Mouse (Mus musculus): Measurements from ENCODE around the gene Ppp3cb.
A peak's percentile ranks its signal among the peaks of the same experiment; 100 is the strongest.

Ppp3cb gene

DNA sequence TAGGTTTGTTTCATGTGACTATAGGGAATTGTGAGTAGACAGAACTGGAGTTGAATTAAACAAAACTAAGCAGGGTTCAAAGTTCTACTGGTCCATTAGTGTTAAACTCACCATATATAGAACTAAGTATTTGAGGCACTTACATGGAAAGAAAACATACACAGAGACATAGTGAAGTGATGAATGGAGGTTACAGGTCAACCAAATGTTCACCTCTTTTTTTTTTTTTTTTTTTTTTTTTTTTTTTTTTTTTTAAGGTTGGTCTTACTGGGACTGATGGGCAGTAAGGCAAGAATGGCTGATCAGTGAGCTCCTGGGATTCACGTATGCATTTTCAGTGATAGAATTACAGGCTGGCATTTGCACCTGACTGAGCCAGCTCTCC is 66.2 kb downstream of the Ppp3cb start:
- no peak for DNase-seq (ENCODE audit: low spot score in 2 of 2)

DNA sequence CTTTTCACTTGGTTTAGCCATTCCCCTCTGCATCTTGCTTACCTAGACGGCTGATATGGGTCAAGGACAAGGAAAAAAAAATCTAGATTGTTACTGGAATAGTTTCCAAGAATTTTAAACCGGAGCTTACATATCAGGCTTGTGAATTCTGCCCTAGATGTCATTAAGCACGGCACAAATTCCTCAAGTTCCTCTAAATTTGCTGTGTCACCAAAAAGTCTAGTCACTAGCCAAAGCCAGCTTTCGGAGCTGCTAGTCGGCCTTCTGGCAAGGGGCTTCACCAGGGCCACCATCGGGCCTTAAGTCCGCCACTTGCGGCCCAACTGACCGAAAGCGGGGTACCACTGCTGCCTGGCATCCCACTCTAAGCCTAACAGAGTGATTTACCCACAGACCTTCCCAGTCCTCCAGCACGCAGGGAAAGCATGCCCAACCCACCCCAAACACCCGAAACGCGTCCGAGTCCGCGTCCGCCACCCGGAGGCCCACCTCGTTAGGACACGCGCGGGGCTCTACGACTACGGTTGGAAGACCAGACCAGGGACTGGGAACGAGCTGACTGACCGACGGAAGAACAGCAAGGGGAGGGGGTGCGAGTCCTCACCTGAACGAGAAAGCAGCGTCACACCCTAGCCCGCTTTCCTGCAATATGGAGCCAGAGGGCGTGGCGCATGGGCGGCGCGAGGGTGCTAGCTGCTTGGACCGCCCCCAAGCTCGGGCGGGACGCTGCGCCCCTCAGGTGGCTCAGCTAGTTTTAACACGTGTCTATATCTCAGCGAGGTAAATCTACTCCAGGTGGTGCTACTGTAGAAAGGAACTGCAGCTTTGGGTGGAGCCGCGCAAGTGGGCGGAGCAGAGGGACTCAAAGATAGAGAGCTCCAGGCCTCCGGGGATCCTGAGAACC is 66.8 kb downstream of the Ppp3cb start, which contains the start of gene Anxa7:
Gene Anxa7 (minus strand): TSS at position 843 of the 904 bp plus-strand sequence.
- DNase-seq (ENCODE audit: low spot score in 2 of 2), result peak; percentile 45 to 58

DNA sequence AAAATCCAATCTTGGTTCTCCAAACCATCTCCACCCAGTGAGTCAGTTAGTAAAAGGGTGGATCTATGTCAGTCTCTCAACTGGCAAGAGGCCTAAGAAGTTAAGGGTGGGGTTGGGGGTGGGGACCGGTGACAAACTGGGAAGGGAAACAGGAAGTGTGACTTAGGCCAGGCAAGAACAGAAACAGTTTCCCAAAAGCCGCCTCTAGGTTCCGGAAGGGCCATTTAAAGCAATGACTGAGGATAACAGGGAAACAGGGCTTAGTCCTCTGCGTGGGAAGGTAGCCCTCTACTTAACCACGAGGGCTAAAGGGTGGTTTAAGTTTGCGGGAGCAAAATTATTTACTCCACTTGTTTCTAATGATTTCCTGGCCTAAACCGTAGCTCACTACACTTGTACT is 67.6 kb downstream of the Ppp3cb start:
- DNase-seq (ENCODE audit: low spot score in 2 of 2), result no peak

DNA sequence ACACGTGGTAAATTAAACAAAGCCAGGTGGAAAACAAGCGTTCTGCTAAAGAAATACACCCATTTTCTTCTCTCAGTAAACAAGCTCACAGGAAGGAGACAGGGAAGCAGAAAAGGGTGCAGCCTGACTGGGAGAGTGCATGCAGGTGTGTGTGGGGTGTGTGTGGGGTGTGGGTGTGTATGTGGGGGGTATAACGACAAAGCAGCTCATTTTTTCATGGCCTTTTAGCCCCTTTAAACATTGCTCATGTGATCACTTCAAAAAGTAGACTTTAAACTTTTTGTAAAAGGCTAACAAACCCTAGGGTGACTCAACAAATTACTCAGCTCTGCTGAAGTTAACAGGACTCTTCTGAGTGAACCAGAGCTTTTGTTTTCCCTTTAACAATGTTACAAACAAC is 68.0 kb downstream of the Ppp3cb start:
- no peak for DNase-seq (ENCODE audit: low spot score in 2 of 2)

DNA sequence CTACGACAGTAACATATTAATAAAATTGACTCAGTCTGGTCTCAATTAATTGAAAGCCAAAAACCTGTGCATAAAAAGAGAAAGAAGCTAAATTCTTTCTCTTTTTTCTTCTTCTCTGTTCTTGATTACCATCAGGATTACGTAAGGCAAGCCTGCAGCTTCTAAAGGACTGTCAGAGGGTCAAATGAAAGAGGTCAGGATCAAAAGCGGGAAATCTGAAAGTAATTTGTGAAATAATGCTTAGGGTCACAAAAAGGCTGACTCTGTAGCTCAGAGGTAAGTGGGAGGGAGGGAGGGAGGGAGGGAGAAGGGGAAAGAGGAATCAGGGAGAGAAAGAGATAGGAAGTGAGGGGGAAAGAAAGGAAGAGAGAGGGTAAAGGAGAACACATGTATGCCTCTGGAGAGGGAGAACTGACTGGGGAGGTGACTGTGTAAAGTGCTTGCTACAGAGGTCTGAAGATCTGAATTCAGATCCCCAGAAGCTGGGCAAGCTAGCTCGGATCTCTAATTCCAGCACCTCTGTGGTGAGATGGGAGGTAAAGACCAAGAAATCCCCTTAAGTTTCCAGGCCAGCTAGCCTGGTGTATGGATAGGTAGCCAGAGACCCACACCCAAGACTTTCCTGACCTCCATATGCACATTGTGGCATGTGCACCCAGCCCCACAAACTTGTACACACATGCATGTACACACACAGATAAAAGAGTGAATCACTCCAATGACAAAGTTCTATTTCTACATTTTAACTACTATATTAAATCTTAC is 68.9 kb downstream of the Ppp3cb start:
- no peak for DNase-seq (ENCODE audit: low spot score in 2 of 2)

DNA sequence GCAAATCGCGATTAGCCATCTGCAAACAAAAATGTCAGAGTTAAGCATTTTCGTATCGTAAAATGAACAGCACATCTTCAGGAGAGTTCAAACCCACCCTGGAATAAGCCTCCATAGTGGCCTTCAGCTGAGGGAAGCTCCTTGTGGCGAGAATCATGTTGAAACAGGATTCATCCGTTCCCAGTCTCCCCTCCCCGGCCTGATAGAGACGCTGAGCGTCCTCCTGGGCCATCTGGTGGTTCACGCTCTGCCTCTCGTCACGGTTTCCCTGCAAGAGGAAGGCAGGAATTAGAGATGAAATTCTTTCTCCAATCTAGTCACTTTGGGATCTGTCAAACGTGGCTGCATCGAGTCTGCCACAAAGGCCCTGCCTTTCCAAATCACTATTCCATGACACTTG is 86.2 kb downstream of the Ppp3cb start:
- no peak for DNase-seq (ENCODE audit: low spot score in 2 of 2)

DNA sequence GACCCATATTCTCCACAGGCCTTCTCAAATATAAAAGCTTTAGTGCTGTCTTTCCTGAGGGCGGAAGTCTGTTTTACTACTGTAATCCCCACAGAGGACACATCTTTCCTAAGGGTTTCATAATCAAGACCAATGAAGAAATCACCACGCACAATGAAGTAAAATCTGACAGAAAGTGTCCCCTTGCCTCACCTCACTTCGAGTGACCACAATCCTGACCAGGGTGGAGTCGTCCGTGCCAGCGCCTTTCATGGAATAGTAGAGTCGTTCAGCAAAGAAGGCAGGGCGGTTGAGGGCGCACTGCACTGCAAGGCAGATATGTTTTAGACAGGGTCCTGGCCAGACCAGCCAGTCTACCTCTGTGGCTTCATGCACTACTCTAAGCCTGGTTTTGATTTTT is 88.0 kb downstream of the Ppp3cb start:
- no peak for DNase-seq (ENCODE audit: low spot score in 2 of 2)

DNA sequence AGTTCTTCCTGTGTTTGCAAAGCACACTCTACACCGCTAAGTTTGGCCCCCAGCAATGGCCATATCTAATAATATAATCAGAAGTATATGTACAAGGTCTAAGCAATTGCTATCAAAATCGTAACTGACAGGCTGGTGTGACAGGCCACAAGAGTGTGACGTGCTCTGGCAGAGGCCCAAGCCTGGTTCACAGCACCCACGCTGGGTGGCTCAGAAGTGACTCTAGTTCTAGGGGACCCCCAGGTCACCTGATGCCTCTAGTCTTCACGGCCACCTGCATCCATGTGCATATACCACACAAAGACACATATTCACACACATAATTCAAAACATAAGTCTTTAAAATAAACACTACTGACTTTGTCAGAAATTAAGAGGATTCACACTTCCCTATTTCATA is 93.4 kb downstream of the Ppp3cb start:
- DNase-seq (ENCODE audit: low spot score in 2 of 2), result no peak

DNA sequence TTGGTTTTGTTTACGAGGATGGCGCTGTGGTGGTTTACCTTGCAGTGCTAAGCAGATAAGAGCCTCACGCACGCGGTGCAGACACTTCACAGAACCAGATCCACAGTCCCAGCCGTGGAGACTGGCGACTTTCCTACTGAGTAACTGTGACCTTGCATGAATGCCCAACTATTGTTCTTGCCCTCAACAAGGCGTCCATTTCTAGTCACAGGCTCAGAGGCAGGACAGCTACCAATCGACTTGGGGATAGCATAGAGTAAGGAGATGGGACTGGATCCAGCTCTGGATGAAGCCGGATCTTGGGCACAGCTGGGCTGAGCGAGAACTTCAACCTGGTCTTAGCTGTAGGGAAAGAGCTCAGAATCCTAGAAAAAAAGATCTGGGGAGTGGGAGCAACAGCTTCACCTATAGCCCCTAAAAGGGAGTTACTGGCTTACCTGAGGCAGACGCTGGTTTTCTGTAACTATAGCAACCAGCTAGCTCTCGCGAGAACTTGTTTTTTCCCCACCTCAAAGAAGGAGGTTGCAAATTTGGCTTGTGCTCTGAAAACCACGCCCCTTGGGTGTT is 94.5 kb downstream of the Ppp3cb start, which contains the start of gene Cfap70:
Gene Cfap70 (minus strand): TSS at position 462 of the 567 bp plus-strand sequence.
- peak; percentile 14 to 19 for DNase-seq (ENCODE audit: low spot score in 2 of 2)

DNA sequence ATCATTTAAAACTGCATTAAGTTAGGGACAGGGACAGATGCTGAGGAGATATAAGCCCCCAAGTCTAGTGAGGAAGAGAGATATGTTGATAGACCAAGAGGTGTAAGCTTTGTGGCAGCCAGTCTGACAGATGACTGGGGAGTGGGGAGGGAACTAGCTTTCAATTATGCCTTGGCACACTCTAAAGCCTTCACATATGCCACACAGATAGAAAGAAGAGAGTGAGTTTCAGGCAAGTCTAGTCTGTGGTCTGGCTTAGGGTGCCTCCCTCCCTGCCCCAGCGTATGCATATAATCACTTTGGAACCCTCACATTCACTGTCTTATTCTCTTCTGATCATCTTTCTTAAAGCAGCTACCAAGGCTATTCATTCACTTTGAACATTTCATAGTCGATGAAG is 95.1 kb downstream of the Ppp3cb start:
- no peak for DNase-seq (ENCODE audit: low spot score in 2 of 2)

Measured in frontal cortex, postnatal 25 days (tissue).